Mouse (Mus musculus) thymus, adult 18-20 months (tissue): ENCODE results near the gene Anks1.
A peak's percentile ranks its signal among the peaks of the same experiment; 100 is the strongest.

Experiments
- DNase-seq, 2 experiments: peaks; one replicate each; pipeline ENCODE4 v3.0.0; 2022; ENCODE audit warnings: mixed read lengths in 2 of 2

The Anks1 gene

DNA sequence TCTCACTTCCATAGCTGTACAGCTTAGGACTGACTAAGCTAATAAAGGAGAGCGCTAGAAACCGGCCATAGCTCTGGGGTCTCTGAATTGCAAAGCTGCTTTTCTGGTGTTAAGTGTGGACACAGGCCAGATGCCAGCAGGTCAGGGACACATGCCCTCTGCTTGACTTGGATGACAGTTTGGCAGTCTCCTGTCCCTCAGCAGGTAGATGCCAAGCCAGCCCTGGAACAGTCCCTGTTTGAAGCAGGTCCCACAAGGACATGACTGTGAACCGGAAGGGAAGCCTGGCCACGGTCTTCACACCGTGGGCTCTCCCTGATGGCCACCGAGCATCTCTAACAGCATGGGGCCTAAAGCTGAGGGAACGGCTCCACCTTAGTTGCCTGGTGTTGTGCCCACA is 153.6 kb downstream of the Anks1 start:
- no peak for DNase-seq

DNA sequence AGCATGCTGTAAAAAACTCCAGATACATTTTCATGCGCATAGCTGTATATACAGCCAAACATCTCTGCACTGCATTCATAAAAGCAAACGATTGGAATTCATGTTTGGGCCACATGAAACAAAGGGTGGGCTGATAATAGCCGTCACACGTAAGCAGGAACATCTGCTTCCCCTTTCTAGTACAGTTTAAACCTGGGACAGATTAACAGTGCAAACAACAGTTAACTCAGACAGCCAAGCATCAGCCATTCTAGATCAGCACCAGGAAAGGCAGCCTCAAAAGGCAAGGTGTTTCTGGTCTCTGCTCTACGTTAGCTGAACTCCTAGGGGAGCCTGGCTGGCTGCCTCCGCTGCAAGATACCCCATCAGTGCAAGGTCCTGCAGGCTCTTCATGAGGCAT is 154.1 kb downstream of the Anks1 start:
- DNase-seq: no peak

DNA sequence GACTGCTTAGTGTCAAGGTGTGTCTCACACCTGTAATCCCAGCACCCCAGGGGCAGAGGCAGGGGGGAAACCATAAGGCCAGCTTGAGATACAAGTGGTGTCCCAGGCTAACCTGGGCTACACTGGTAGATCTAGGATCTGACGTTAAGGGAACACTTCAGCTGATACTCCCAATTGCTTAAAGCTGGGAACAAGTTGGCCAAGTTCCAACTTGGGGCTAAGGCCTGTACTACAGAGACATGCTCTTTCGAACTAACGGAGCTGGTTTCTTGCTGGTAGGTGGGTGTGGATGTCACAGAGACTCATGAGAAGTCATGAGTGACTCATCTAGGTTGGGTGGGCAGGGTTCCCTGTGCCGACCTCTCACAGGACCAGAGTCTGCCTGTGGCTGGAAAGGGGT is 158.2 kb downstream of the Anks1 start:
- no peak for DNase-seq

DNA sequence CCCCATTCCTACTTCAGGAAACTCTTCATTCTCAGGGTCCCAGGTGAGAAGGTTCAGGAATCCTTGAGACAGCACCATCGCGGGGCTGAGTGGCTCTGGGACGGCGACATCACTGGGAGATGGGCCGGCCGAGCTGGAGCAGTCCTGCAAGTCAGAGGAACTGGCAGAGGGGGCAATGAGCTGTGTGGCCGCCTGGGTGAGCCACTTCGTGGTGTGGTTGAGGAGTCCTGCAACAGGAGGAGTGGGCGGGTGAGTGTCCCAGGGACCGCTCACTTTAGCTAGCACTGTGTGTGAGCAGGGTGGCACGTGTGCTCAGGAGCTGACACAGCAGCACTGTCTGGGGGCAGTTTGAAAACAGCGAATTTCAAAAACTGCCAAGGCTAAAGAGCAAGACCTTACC is 160.3 kb downstream of the Anks1 start:
- DNase-seq: no peak

DNA sequence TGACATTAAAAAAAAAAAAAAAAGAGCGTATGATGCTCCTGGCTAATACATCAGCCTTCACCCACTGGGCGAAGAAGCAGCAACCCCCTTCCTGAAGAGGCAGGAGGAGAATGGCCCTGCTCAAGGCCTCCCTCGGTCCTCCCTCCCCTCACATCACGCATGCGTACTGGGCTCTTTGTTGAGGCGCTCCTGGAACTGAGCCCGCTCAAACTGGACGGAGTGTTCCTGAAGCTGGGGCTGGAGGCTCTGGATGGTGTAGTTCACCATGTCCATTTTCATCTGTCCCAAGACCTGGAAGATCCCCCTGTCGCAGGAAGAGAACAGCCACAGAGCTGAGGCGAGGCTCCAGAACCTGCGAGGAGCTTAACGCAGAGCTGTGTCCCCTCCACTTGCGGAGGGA is 161.2 kb downstream of the Anks1 start:
- DNase-seq: no peak

DNA sequence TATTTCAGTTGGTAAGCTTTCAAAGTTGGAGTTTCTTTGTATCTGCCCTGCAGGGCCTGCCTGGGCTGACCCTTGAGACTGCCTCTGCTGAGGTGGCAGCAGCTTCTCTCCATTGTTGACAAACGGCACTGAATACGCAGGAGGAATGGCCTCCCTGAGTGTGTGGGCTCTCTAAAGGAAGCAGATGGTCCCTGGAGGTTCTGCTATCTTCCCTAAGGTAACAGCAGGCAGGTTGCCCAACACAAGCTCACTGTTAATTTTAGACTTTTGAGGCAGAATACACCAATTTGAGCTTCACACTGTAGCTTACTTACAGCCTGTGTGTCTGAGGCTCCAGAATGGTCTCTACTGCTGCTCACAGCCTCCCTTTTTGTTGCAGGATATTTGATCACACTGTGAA is 163.6 kb downstream of the Anks1 start:
- DNase-seq: no peak

DNA sequence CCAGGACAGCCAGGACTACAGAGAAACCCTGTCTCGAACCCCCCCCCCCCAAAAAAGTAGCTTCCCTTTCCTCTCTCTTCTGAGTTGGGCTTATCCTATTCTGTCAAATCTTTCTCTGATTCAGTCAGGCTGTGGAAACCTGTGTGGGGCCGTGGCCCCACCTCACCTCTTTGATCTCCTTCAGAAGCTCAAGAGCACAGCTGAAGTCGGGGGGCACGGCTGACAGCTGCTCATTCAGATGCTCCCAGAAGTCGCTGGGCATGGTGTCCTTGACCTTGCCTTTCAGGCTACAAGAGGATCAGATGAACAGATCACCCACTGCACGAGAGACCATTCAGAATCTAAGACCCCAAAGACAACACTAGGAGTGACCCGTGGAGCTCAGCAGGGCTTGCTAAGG is 165.4 kb downstream of the Anks1 start:
- DNase-seq: peak in 1 of 2 experiments; percentile 21

DNA sequence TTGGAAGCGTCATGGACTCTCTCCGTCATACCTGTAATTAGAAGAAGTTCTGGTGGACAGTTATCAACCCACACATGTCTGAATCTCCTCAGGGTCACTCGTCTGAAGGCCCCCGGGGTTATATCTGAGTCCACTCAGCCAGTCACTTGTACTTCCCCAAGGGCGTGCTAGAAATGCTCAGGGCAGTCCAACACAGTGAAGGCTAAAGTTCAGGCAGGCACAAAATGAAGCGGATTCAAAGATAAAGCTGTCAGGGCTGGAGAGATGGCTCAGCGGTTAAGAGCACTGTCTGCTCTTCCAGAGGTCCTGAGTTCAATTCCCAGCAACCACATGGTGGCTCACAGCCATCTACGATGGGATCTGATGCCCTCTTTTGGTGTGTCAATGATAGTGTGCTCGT is 168.9 kb downstream of the Anks1 start:
- DNase-seq: no peak

DNA sequence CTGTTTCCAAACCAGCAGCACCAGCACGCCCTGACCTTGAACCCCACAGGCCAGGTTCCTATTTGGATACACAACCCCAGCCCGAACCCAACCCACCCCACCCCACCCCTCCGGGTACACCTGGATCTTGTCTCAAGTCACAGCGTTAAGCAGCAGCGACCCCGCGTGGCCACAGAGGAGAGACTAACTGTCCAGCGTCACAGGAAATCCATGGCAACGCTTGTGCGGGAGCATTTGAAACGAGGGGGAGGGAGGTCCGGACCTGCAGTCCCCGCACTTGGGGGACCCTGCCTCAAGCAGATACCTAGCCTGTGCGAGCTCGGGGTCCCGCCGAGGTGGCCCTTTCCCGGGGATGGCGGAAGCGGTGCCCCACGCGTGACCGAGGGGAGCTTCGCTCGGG is 170.5 kb downstream of the Anks1 start:
- peak; percentile 75 to 83 for DNase-seq

DNA sequence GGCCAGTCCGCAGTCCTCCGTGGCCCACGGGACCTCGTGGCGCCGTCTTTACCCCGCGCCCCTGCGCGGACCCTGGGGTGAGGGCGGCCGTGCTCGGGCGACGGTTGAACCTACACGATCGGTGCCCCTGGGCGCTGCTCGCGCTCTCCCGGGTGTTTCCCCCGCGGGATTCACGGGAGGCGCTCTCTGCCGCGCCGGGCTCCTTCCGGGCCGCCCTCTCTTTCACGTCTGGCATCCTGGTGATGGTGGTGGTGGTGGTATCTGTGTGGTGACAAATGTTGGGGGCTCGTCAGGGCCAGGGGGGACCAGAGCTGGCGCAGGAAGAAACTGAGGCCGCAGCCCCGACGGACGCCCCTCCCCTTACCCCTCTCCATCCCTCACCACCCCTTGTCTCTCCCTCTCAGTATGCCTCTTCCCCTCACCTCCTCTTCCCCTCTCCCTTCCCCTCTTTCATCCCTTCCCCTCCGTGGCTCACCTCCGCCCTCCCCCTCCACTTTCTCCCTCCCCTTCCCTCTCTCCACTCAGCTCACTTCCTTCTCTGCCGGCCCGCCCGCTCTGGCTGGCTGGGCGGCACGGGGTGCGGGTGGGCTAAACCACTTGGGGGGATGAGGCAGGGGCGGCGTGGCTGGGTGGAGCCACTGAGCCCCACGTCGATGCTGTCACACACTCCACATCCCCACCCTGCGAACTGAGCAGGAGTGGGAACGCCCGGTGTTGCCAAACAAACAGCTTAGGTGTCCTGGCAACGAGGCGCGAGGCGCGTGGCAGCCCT is 171.1 kb downstream of the Anks1 start, which contains the start of gene Tcp11:
Tcp11 (minus strand) TSS at position 595 of the 772 bp plus-strand sequence.
- peak; percentile 80 to 82 for DNase-seq

- no peak for DNase-seq
Measured at GRCm38 (mm10) chr17:28080817-28081165, 171.7 kb downstream of the Anks1 start.

DNA sequence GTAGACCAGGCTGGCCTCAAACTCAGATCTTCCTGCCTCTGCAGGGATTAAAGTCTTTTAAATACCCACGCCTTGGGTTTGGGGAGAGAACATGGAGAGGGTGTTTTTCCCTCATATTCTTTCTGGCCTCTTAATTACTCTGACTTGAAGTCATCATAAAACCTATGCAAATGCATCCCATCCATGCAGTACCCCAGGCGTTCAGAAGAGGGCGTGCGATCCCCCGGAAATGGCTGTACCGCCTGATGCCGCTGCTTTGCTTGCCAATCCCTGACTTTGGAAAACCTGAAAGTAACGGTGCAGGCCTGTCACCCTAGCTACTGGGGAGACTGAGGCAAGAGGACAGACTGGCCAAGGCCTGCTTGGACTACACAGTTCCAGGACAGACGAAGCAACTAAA is 172.3 kb downstream of the Anks1 start:
- DNase-seq: peak in 1 of 2 experiments; percentile 30

DNA sequence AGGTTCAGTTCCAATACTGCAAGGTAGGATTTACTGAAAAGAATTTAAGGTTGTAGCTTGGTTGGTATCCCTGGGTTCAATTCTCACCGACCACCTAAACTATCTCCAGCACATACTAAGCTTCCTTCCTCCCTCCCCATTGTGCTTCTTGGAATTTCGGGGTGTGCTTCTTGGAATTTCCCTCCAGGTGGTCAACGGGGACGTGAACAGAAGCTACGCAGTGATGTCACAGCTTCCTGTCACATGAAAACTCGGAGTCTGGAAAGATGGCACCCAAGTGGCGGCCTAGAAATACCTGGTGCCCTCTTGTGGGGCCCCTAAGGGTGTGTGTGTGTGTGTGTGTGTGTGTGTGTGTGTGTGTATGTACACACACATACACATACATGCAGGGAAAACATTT is 172.8 kb downstream of the Anks1 start:
- DNase-seq: no peak

DNA sequence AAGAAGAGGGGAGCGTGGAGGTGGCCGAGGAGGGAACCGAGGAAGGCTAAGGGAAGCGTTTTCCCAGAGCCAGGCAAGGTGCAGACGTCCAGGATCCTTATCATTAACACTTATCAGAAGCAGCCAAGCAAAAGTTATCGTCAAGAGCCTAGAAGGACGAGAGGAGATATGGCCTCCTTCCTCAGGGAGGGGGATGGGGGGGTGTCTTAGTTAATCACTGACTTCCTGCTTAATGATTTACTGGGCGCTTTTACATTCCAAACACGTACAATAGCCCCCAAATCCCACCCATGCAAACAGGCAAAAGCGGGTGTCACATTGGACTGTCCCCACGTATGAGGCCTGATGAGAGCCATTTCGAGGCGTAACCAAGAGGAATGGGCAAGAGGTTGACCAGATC is 173.8 kb downstream of the Anks1 start:
- no peak for DNase-seq

- DNase-seq: no peak
Measured at GRCm38 (mm10) chr17:28084395-28084905, 175.3 kb downstream of the Anks1 start.

GRCm38 (mm10) chr17:28084964-28085363 is 175.9 kb downstream of the Anks1 start:
- peak; percentile 76 to 78 for DNase-seq

GRCm38 (mm10) chr17:28087430-28087829 is 178.3 kb downstream of the Anks1 start:
- DNase-seq: no peak

GRCm38 (mm10) chr17:28088718-28089117 is 179.6 kb downstream of the Anks1 start:
- no peak for DNase-seq

DNA sequence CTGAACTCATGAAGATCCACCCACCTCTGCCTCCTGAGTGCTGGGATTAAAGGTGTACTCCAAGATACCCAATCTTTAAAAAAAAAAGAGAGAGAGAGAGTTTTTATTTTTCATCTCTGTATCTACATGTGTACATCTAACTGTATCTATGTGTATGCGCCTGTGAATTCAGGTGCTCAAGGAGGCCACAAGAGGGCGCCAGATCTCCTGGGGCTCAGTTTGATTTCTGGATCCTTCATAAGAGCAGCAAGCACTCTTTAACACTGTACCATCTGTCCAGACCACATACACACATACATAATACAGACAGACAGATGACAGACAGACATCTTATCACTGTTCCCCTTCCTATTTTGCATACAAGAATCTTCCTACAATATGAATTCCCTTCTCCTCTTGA is 183.2 kb downstream of the Anks1 start:
- DNase-seq: no peak

- no peak for DNase-seq
Measured at GRCm38 (mm10) chr17:28093837-28094236, 184.7 kb downstream of the Anks1 start.

- DNase-seq: no peak
Measured at GRCm38 (mm10) chr17:28096418-28096817, 187.3 kb downstream of the Anks1 start.

DNA sequence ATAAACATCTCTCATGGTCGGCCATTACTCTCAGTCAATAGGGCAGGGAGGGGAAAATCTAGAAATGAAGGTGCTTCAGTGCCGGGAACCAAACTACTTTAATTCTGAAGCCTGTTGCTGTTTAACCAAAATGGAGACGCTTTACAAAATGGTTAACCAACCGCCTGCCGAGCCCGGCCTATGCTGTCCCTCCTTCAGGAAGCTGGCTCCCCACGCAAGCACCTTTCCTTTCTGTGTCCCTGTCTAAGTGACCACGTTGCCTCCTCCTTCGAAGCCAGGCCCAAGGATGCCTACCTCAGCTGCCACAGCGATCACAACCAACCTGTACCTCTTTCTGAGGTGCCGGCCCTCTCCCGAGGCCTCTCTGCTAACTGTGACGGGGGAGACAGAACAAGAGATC is 188.2 kb downstream of the Anks1 start:
- no peak for DNase-seq

DNA sequence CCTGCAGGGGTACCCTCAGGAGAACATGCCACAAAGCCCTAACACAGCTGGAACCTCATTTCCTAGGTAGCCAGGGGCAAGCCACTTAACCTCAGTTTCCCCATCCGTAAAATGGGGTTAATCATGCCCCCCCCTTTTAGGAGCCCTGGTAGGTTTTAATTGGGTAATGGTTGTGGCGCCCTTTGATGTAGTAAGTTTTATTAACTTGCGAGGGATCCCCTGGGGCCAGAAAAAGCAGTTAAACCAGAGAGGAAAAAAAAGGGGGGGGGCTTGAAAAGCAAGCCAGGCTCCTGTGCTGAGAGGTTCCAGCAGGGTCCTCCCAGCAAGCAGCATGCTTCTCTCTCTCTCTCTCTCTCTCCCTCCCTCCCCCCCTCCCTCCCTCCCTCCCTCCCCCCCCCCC is 190.0 kb downstream of the Anks1 start:
- no peak for DNase-seq

GRCm38 (mm10) chr17:28100669-28101068 is 191.6 kb downstream of the Anks1 start:
- DNase-seq: no peak

GRCm38 (mm10) chr17:28101284-28101887 is 192.3 kb downstream of the Anks1 start:
- DNase-seq: no peak
